In genomic region chr15:103250195-103250740, GRCm38 (mm10) we compare ENCODE assay signal across 8 mouse cellular contexts. TPM values are rescaled to one million over a fixed set of nuclear protein-coding genes. Genes with fewer than 3 reads are reported as not detected.
DNase-seq lines count a peak whose midpoint lies in the region; ATAC-seq and TF ChIP-seq lines count a peak whose summit lies in the region.

No protein-coding gene starts in this region.

- H3K27ac ChIP-seq in midbrain, embryonic 10.5 days (replicated peaks) = peak overlapping the region; percentile 1; the same call in 1 of the 2 replicates
- H3K27ac ChIP-seq in midbrain, embryonic 15.5 days = no peak overlapping the region
- no peak overlapping the region for H3K27ac ChIP-seq in forebrain, postnatal 0 days (ENCODE audit: low read depth, low read length)
- H3K27ac ChIP-seq in intestine, embryonic 14.5 days (ENCODE audit: low read depth) = no peak overlapping the region; the same call in 1 of the 2 replicates
- H3K27ac ChIP-seq in liver, embryonic 14.5 days = peak overlapping the region; percentile 95
- no peak overlapping the region for H3K27ac ChIP-seq in olfactory bulb, adult 2 months (ENCODE audit: insufficient read depth, low read depth, low read length)

- no peak for ATAC-seq in midbrain, embryonic 15.5 days (replicated peaks)
- no peak for ATAC-seq in forebrain, postnatal 0 days
- 0 out of 2 replicates have a peak, but pooled peaks have one; percentile 15 for ATAC-seq in intestine, embryonic 14.5 days (replicated peaks; ENCODE audit: low FRiP score, low TSS enrichment, low read depth)
- no peak for ATAC-seq in liver, embryonic 14.5 days (ENCODE audit: insufficient read depth)

- no peak overlapping the region for H3K4me3 ChIP-seq in midbrain, embryonic 10.5 days
- H3K4me3 ChIP-seq in midbrain, embryonic 15.5 days = no peak overlapping the region
- H3K4me3 ChIP-seq in forebrain, postnatal 0 days (ENCODE audit: low read depth, low read length) = no peak overlapping the region
- H3K4me3 ChIP-seq in intestine, embryonic 14.5 days (ENCODE audit: low read depth, low read length) = no peak overlapping the region
- H3K4me3 ChIP-seq in liver, embryonic 14.5 days (ENCODE audit: insufficient read depth in 1 of 2, low read depth in 2 of 2, low read length in 2 of 2) = peak overlapping the region; percentile 94 to 98
- no peak overlapping the region for H3K4me3 ChIP-seq in olfactory bulb, adult 2 months (ENCODE audit: insufficient read depth, low read depth, low read length)

- H3K27me3 ChIP-seq in midbrain, embryonic 10.5 days (ENCODE audit: low read depth, poor library complexity, severe bottlenecking) = peaks cover 15% of the 10 kb centered on the region
- no peaks in the 10 kb centered on the region for H3K27me3 ChIP-seq in midbrain, embryonic 15.5 days (replicated peaks)
- peaks cover 9% of the 10 kb centered on the region; the same call in 1 of the 2 replicates for H3K27me3 ChIP-seq in forebrain, postnatal 0 days (ENCODE audit: insufficient read depth, low read length)
- 0 out of 2 replicates have a peak, but pooled peaks cover 3% of the 10 kb centered on the region for H3K27me3 ChIP-seq in intestine, embryonic 14.5 days (replicated peaks; ENCODE audit: control insufficient read depth, insufficient read depth, low read length)
- no peaks in the 10 kb centered on the region for H3K27me3 ChIP-seq in liver, embryonic 14.5 days (ENCODE audit: control insufficient read depth, insufficient read depth, low read length)

- peak; percentile 73 for TF ChIP-seq CTCF in forebrain, postnatal 0 days (IDR thresholded peaks at IDR 0.05; ENCODE audit: low read depth)
- TF ChIP-seq CTCF in liver, embryonic 14.5 days (IDR thresholded peaks at IDR 0.05; ENCODE audit: low read depth) = peak; percentile 99
- peak; percentile 85; the same call in 1 of the 2 replicates for TF ChIP-seq CTCF in olfactory bulb, adult 2 months (IDR thresholded peaks at IDR 0.05; ENCODE audit: insufficient read depth, low read depth, low read length)

- TF ChIP-seq EP300 in liver, embryonic 14.5 days (IDR thresholded peaks at IDR 0.05; ENCODE audit: low read depth) = no peak

- DNase-seq in midbrain, embryonic 10.5 days (ENCODE audit: low spot score) = peak; percentile 77
- peak; percentile 80 for DNase-seq in adrenal gland, postnatal 25 days
- DNase-seq in forebrain, postnatal 0 days = no peak
- peak; percentile 81 for DNase-seq in intestine, embryonic 14.5 days (ENCODE audit: low spot score)
- DNase-seq in liver, embryonic 14.5 days (ENCODE audit: low read depth in 3 of 3, low spot score in 3 of 3) = peak; percentile 67 to 71 (median 71)
- peak; percentile 67 for DNase-seq in urinary bladder, postnatal 14 days (ENCODE audit: low spot score)

- no peak overlapping the region for H3K4me2 ChIP-seq in midbrain, embryonic 15.5 days
- H3K4me2 ChIP-seq in forebrain, postnatal 0 days (ENCODE audit: low read depth) = no peak overlapping the region
- no peak overlapping the region for H3K4me2 ChIP-seq in intestine, embryonic 14.5 days (ENCODE audit: low read length)
- H3K4me2 ChIP-seq in liver, embryonic 14.5 days (ENCODE audit: low read depth) = peak overlapping the region; percentile 81

- H3K9me3 ChIP-seq in midbrain, embryonic 10.5 days (replicated peaks) = no peaks in the 10 kb centered on the region
- no peaks in the 10 kb centered on the region for H3K9me3 ChIP-seq in midbrain, embryonic 15.5 days
- H3K9me3 ChIP-seq in forebrain, postnatal 0 days (ENCODE audit: low read length) = no peaks in the 10 kb centered on the region
- no peaks in the 10 kb centered on the region for H3K9me3 ChIP-seq in intestine, embryonic 14.5 days (ENCODE audit: control insufficient read depth, low read length)
- H3K9me3 ChIP-seq in liver, embryonic 14.5 days (ENCODE audit: control insufficient read depth, low read length) = no peaks in the 10 kb centered on the region

- 34% methylated on average over 2 of the region's 2 CpGs for WGBS in midbrain, embryonic 10.5 days
- 29% methylated on average over 2 of the region's 2 CpGs for WGBS in midbrain, embryonic 15.5 days
- WGBS in forebrain, postnatal 0 days = 31% methylated on average over 2 of the region's 2 CpGs
- 29% methylated on average over 2 of the region's 2 CpGs for WGBS in intestine, embryonic 14.5 days
- 27% methylated on average over 2 of the region's 2 CpGs for WGBS in liver, embryonic 14.5 days (ENCODE audit: insufficient replicate concordance)
- 23% methylated on average over 2 of the region's 2 CpGs for WGBS in olfactory bulb, adult 2 months

- H3K4me1 ChIP-seq in midbrain, embryonic 10.5 days = peaks cover 19% of the 10 kb centered on the region
- H3K4me1 ChIP-seq in midbrain, embryonic 15.5 days = peaks cover 10% of the 10 kb centered on the region
- peaks cover 4% of the 10 kb centered on the region; the same call in 1 of the 2 replicates for H3K4me1 ChIP-seq in forebrain, postnatal 0 days (ENCODE audit: insufficient read depth)
- peaks cover 7% of the 10 kb centered on the region for H3K4me1 ChIP-seq in intestine, embryonic 14.5 days (replicated peaks; ENCODE audit: control insufficient read depth, insufficient read depth, low read length)
- peaks cover 19 to 38% of the 10 kb centered on the region in 2 experiments for H3K4me1 ChIP-seq in liver, embryonic 14.5 days (replicated peaks; ENCODE audit: control insufficient read depth in 2 of 2, insufficient read depth in 2 of 2, low read length in 1 of 2)
- H3K4me1 ChIP-seq in olfactory bulb, adult 2 months (ENCODE audit: control insufficient read depth, insufficient read depth, low read length) = peaks cover 5% of the 10 kb centered on the region; the same call in 1 of the 2 replicates

- no peak overlapping the region for H3K9ac ChIP-seq in midbrain, embryonic 15.5 days
- no peak overlapping the region for H3K9ac ChIP-seq in forebrain, postnatal 0 days
- H3K9ac ChIP-seq in intestine, embryonic 14.5 days (ENCODE audit: low read length) = no peak overlapping the region
- peak overlapping the region; percentile 89 for H3K9ac ChIP-seq in liver, embryonic 14.5 days (replicated peaks)

- peaks cover 41% of the 10 kb centered on the region for H3K36me3 ChIP-seq in midbrain, embryonic 10.5 days
- H3K36me3 ChIP-seq in midbrain, embryonic 15.5 days (replicated peaks) = peaks cover 38% of the 10 kb centered on the region
- peaks cover 38% of the 10 kb centered on the region for H3K36me3 ChIP-seq in forebrain, postnatal 0 days (ENCODE audit: insufficient read depth)
- peaks cover 39% of the 10 kb centered on the region for H3K36me3 ChIP-seq in intestine, embryonic 14.5 days (ENCODE audit: control insufficient read depth, insufficient read depth, low read length)
- peaks cover 79% of the 10 kb centered on the region for H3K36me3 ChIP-seq in liver, embryonic 14.5 days (replicated peaks; ENCODE audit: control insufficient read depth, insufficient read depth, low read depth)

- TF ChIP-seq POLR2A in olfactory bulb, adult 2 months (IDR thresholded peaks at IDR 0.05; ENCODE audit: insufficient read depth, low read depth, low read length) = no peak

RNA-seq across cellular contexts. Expression of gene Nfe2, which starts 7.9 kb away (rescaled TPM):
- 5.6 and 6.4 TPM in 2 replicates for polyA plus RNA-seq in midbrain, embryonic 10.5 days (2016; fragmentation: Nextera tagmentation; extraction: Ambion mirVana)
- 0.63 and 0.92 TPM in 2 replicates for polyA plus RNA-seq in midbrain, embryonic 15.5 days (2015; fragmentation: Nextera tagmentation; extraction: Ambion mirVana)
- 0.58 TPM in 1 of 2 replicates, not detected in the other for total RNA-seq in adrenal gland, postnatal 25 days (2021)
- total RNA-seq in forebrain, postnatal 0 days (2014; rRNA removed) = 0.85 and 1.6 TPM in 2 replicates
- polyA plus RNA-seq in forebrain, postnatal 0 days (2015; fragmentation: Nextera tagmentation; extraction: Ambion mirVana) = 0.30 and 0.34 TPM in 2 replicates
- 1.8 and 1.9 TPM in 2 replicates for polyA plus RNA-seq in intestine, embryonic 14.5 days (2014; fragmentation: Nextera tagmentation; extraction: Ambion mirVana)
- 178 and 222 TPM in 2 replicates for polyA plus RNA-seq in liver, embryonic 14.5 days (2012; rRNA removed)
- polyA plus RNA-seq in liver, embryonic 14.5 days (2014; fragmentation: Nextera tagmentation; extraction: Ambion mirVana) = 175 and 184 TPM in 2 replicates
- not detected in 2 replicates for polyA plus RNA-seq in olfactory bulb, adult 2 months (2012; ENCODE audit: insufficient read depth, insufficient read length, low replicate concordance, missing spikeins)

RNA-seq across cellular contexts. Expression of gene Hnrnpa1, which starts 10.0 kb away (rescaled TPM):
- polyA plus RNA-seq in midbrain, embryonic 10.5 days (2016; fragmentation: Nextera tagmentation; extraction: Ambion mirVana) = 1,542 and 1,692 TPM in 2 replicates
- 669 and 721 TPM in 2 replicates for polyA plus RNA-seq in midbrain, embryonic 15.5 days (2015; fragmentation: Nextera tagmentation; extraction: Ambion mirVana)
- total RNA-seq in adrenal gland, postnatal 25 days (2021) = 210 and 212 TPM in 2 replicates
- total RNA-seq in forebrain, postnatal 0 days (2014; rRNA removed) = 205 and 270 TPM in 2 replicates
- polyA plus RNA-seq in forebrain, postnatal 0 days (2015; fragmentation: Nextera tagmentation; extraction: Ambion mirVana) = 653 and 670 TPM in 2 replicates
- polyA plus RNA-seq in intestine, embryonic 14.5 days (2014; fragmentation: Nextera tagmentation; extraction: Ambion mirVana) = 837 and 906 TPM in 2 replicates
- polyA plus RNA-seq in liver, embryonic 14.5 days (2012; rRNA removed) = 329 and 510 TPM in 2 replicates
- polyA plus RNA-seq in liver, embryonic 14.5 days (2014; fragmentation: Nextera tagmentation; extraction: Ambion mirVana) = 240 and 270 TPM in 2 replicates
- polyA plus RNA-seq in olfactory bulb, adult 2 months (2012; ENCODE audit: insufficient read depth, insufficient read length, low replicate concordance, missing spikeins) = 185 and 643 TPM in 2 replicates

RNA-seq across cellular contexts. Expression of gene Cbx5, which starts 10.7 kb away (rescaled TPM):
- 194 and 206 TPM in 2 replicates for polyA plus RNA-seq in midbrain, embryonic 10.5 days (2016; fragmentation: Nextera tagmentation; extraction: Ambion mirVana)
- polyA plus RNA-seq in midbrain, embryonic 15.5 days (2015; fragmentation: Nextera tagmentation; extraction: Ambion mirVana) = 147 and 153 TPM in 2 replicates
- 73.2 and 88.5 TPM in 2 replicates for total RNA-seq in adrenal gland, postnatal 25 days (2021)
- 139 and 181 TPM in 2 replicates for total RNA-seq in forebrain, postnatal 0 days (2014; rRNA removed)
- 74.1 and 90.4 TPM in 2 replicates for polyA plus RNA-seq in forebrain, postnatal 0 days (2015; fragmentation: Nextera tagmentation; extraction: Ambion mirVana)
- polyA plus RNA-seq in intestine, embryonic 14.5 days (2014; fragmentation: Nextera tagmentation; extraction: Ambion mirVana) = 118 and 123 TPM in 2 replicates
- 27.8 and 32.4 TPM in 2 replicates for polyA plus RNA-seq in liver, embryonic 14.5 days (2012; rRNA removed)
- 54.4 and 57.1 TPM in 2 replicates for polyA plus RNA-seq in liver, embryonic 14.5 days (2014; fragmentation: Nextera tagmentation; extraction: Ambion mirVana)
- polyA plus RNA-seq in olfactory bulb, adult 2 months (2012; ENCODE audit: insufficient read depth, insufficient read length, low replicate concordance, missing spikeins) = 111 and 221 TPM in 2 replicates

RNA-seq across cellular contexts. Expression of gene Copz1, which starts 22.2 kb away (rescaled TPM):
- polyA plus RNA-seq in midbrain, embryonic 10.5 days (2016; fragmentation: Nextera tagmentation; extraction: Ambion mirVana) = 288 and 291 TPM in 2 replicates
- 197 and 203 TPM in 2 replicates for polyA plus RNA-seq in midbrain, embryonic 15.5 days (2015; fragmentation: Nextera tagmentation; extraction: Ambion mirVana)
- total RNA-seq in adrenal gland, postnatal 25 days (2021) = 143 and 145 TPM in 2 replicates
- total RNA-seq in forebrain, postnatal 0 days (2014; rRNA removed) = 120 and 147 TPM in 2 replicates
- polyA plus RNA-seq in forebrain, postnatal 0 days (2015; fragmentation: Nextera tagmentation; extraction: Ambion mirVana) = 209 and 217 TPM in 2 replicates
- 266 and 283 TPM in 2 replicates for polyA plus RNA-seq in intestine, embryonic 14.5 days (2014; fragmentation: Nextera tagmentation; extraction: Ambion mirVana)
- polyA plus RNA-seq in liver, embryonic 14.5 days (2012; rRNA removed) = 118 and 133 TPM in 2 replicates
- polyA plus RNA-seq in liver, embryonic 14.5 days (2014; fragmentation: Nextera tagmentation; extraction: Ambion mirVana) = 205 and 219 TPM in 2 replicates
- polyA plus RNA-seq in olfactory bulb, adult 2 months (2012; ENCODE audit: insufficient read depth, insufficient read length, low replicate concordance, missing spikeins) = not detected in 2 replicates

Comparison
In these comparisons a context has a peak if more than half of its experiments do, and no peak if none do; other contexts are left out.
1. H3K27ac ChIP-seq: peak in midbrain, embryonic 10.5 days (single experiment) and liver, embryonic 14.5 days (single experiment); none in midbrain, embryonic 15.5 days (single experiment), forebrain, postnatal 0 days (single experiment), intestine, embryonic 14.5 days (single experiment) and olfactory bulb, adult 2 months (single experiment).
2. H3K4me3 ChIP-seq: peak in liver, embryonic 14.5 days (2 of 2); none in midbrain, embryonic 10.5 days (single experiment), midbrain, embryonic 15.5 days (single experiment), forebrain, postnatal 0 days (single experiment), intestine, embryonic 14.5 days (single experiment) and olfactory bulb, adult 2 months (single experiment).
3. RNA of gene Nfe2, which starts 7.9 kb away (polyA plus RNA-seq): 175 to 222 TPM in liver, embryonic 14.5 days; 5.6 to 6.4 TPM in midbrain, embryonic 10.5 days, 1.8 to 1.9 TPM in intestine, embryonic 14.5 days, 0.63 to 0.92 TPM in midbrain, embryonic 15.5 days, 0.30 to 0.34 TPM in forebrain, postnatal 0 days and not detected in olfactory bulb, adult 2 months; every median in the first group is over 10 times any median in the second.
4. Peak in every context shown above with its lines, with median percentiles within 50 percentile points of each other: CTCF ChIP-seq.